ENCODE assay signal across 7 mouse cellular contexts in genomic region chrX:47892431-47893024, GRCm38 (mm10). TPM values are rescaled to one million over a fixed set of nuclear protein-coding genes. Genes with fewer than 3 reads are reported as not detected.
DNase-seq lines count a peak whose midpoint lies in the region; ATAC-seq and TF ChIP-seq lines count a peak whose summit lies in the region.

Gene Smarca1, minus strand, starts transcription at chrX:47892974.

- no peaks in the 10 kb centered on the region for H3K9me3 ChIP-seq in limb, embryonic 12.5 days

- peak within 1 kb of the TSS; percentile 68 for H3K4me3 ChIP-seq in lung, adult 2 months (replicated peaks; ENCODE audit: extremely low read depth, low read depth, low read length)
- peak within 1 kb of the TSS; percentile 58 for H3K4me3 ChIP-seq in limb, embryonic 12.5 days (replicated peaks)

- peak within 1 kb of the TSS; percentile 89 for H3K27ac ChIP-seq in limb, embryonic 12.5 days

- TF ChIP-seq CTCF in lung, adult 2 months (IDR thresholded peaks at IDR 0.05; ENCODE audit: insufficient read depth, low read length): no peak

- TF ChIP-seq POLR2A in lung, adult 2 months (IDR thresholded peaks at IDR 0.05; ENCODE audit: borderline replicate concordance, extremely low read depth, low read depth, low read length): no peak

- H3K4me1 ChIP-seq in lung, adult 2 months (ENCODE audit: control insufficient read depth, insufficient read depth, low read length): no peaks in the 10 kb centered on the region
- H3K4me1 ChIP-seq in limb, embryonic 12.5 days (replicated peaks): no peaks in the 10 kb centered on the region

- 29% methylated on average over 17 of the region's 17 CpGs for WGBS in lung, adult 2 months
- 19% methylated on average over 13 of the region's 17 CpGs for WGBS in limb, embryonic 12.5 days

- H3K36me3 ChIP-seq in limb, embryonic 12.5 days: no peaks in the 10 kb centered on the region

- peak within 1 kb of the TSS; percentile 72 for H3K9ac ChIP-seq in limb, embryonic 12.5 days (replicated peaks)

- H3K4me2 ChIP-seq in limb, embryonic 12.5 days: peak within 1 kb of the TSS; percentile 56

- H3K27me3 ChIP-seq in limb, embryonic 12.5 days: no peaks in the 10 kb centered on the region

- ATAC-seq in granulocyte monocyte progenitor cell, adult 5-6 weeks (replicated peaks; ENCODE audit: poor library complexity, severe bottlenecking): peak; percentile 55
- ATAC-seq in limb, embryonic 12.5 days (ENCODE audit: insufficient number of reproducible peaks, insufficient read depth, low FRiP score, low TSS enrichment, low read depth): peak; percentile 87

- no peak for DNase-seq in lung, adult 2 months
- DNase-seq in lung, postnatal 25 days (ENCODE audit: low spot score): no peak
- peak; percentile 32 for DNase-seq in brain, adult 2 months (ENCODE audit: low read depth, low spot score)
- peak; percentile 41 for DNase-seq in retina, postnatal 1 day
- no peak for DNase-seq in thymus, postnatal 14 days

RNA-seq across cellular contexts. Expression of gene Smarca1, which starts in this region (rescaled TPM):
- polyA plus RNA-seq in lung, adult 2 months (2012; rRNA removed): 0.22 and 0.68 TPM in 2 replicates
- total RNA-seq in granulocyte monocyte progenitor cell, adult 5-6 weeks (2014; fragmentation: Nextera tagmentation): not detected in 2 replicates
- not detected in 2 replicates for total RNA-seq in granulocyte monocyte progenitor cell, adult 5-6 weeks (2017)
- polyA plus RNA-seq in limb, embryonic 12.5 days (2016; fragmentation: Nextera tagmentation; extraction: Ambion mirVana): 47.1 and 49.3 TPM in 2 replicates

Comparison
In these comparisons a context has a peak if more than half of its experiments do, and no peak if none do; other contexts are left out.
1. RNA of gene Smarca1 (polyA plus RNA-seq): 47.1 to 49.3 TPM in limb, embryonic 12.5 days; 0.22 to 0.68 TPM in lung, adult 2 months; every median in the first group is over 10 times any median in the second.
2. Peak in ATAC-seq in granulocyte monocyte progenitor cell, adult 5-6 weeks; RNA of the gene not detected or under 1 TPM.
3. DNase-seq: peak in brain, adult 2 months (single experiment) and retina, postnatal 1 day (single experiment); none in lung, adult 2 months (single experiment), lung, postnatal 25 days (single experiment) and thymus, postnatal 14 days (single experiment).